Mouse (Mus musculus): Measurements from ENCODE around the gene Bst1. TPM values are rescaled to one million over a fixed set of nuclear protein-coding genes. Genes with fewer than 3 reads are reported as not detected.
A peak's percentile ranks its signal among the peaks of the same experiment; 100 is the strongest.

Gene Bst1
- polyA plus RNA-seq, 1 experiment from 2014 or later = 0.35 TPM

DNA sequence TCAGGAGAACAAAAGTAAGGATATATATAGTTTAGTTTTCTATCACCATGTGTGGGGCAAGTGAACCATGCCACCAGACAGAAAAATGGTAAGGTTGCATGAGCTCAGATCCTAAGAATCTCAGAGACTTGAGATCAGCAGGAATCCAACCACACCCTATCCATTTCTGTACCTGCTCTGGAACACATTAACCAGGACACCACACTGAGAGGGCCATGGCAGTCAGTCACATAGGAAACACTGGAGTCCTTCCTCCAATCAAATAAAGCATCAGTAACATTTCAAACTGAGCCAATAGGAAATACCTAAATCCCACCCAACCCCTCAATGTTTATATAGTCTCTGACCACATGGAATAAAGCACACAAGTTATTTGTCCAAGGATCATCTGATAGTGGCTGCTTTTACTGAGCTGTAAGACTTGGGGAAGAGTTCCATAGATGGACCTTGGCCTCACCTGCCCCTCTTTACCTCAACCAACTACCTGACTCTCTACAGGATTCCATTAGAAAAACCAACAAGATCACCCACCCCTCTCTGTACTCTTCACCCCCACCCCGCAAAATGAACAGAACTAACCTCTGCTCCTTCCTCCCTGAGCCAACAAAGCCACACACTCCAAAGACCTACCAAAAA, 8.1 kb upstream of the Bst1 start:
- Histone ChIP-seq H3K4me3 (replicated peaks) (no peak overlapping the region), H3K27me3 (peaks cover 5% of the 10 kb centered on the region; the same call in 1 of the 2 replicates), H3K27ac (peak overlapping the region; percentile 13; the same call in 1 of the 2 replicates), H3K4me2 (no peak overlapping the region), H3K4me1 (replicated peaks) (no peaks in the 10 kb centered on the region; the same call in 1 of the 2 replicates), H3K9ac (no peak overlapping the region), H3K9me3 (replicated peaks) (no peaks in the 10 kb centered on the region), H3K36me3 (no peaks in the 10 kb centered on the region)
- WGBS (ENCODE audit: insufficient replicate concordance) = 61% methylated on average over 1 of the region's 1 CpGs
- ATAC-seq (ENCODE audit: low read depth) (peak; percentile 52; the same call in 1 of the 2 replicates), DNase-seq (no peak)

DNA sequence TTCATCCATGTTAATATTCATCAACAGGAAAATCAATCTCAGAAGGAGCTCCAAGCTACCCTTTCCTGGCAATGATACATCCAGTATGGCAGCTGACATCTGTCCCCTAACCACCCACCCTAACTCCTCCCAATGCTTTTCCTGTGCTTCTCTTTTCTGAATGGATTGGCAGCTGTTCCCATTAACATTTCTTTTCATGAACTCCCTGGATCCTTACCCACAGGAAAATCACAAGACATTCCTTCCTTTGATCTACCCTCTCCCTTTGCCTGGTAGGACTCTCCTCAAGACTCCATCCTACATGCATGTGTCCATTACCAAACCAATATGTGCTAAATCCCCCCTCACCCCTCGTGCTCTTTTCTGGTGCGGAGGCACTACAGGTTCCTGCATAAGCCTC, 4.1 kb upstream of the Bst1 start:
- no peak overlapping the region for H3K9ac ChIP-seq
- H3K4me2 ChIP-seq = no peak overlapping the region
- ATAC-seq (ENCODE audit: low read depth) (no peak), DNase-seq (no peak)
- WGBS (ENCODE audit: insufficient replicate concordance) = 71% methylated on average over 2 of the region's 2 CpGs
- no peaks in the 10 kb centered on the region for H3K27me3 ChIP-seq
- no peaks in the 10 kb centered on the region for H3K36me3 ChIP-seq
- H3K9me3 ChIP-seq (replicated peaks) = no peaks in the 10 kb centered on the region
- H3K4me1 ChIP-seq (replicated peaks) = peaks cover 5% of the 10 kb centered on the region; the same call in 1 of the 2 replicates
- no peak overlapping the region for H3K4me3 ChIP-seq (replicated peaks)
- no peak overlapping the region for H3K27ac ChIP-seq

DNA sequence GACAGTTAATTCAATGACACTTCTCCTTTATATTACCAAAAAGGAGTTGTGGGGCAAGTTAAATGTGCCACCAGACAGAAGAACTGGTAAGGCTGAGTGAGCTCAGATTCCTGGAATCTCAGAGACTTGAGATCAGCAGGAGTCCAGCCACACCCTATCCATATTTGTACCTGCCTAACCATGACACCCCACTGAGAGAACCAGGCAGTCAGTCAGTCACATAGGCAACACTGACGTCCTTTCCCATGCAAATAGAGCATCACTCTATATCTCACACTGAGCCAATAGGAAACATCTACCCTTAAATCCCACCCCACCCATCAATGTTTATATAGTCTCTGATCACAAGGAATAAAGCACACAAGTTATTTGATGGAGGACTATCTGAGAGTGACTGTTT, 2.9 kb upstream of the Bst1 start:
- WGBS (ENCODE audit: insufficient replicate concordance) = 28% methylated on average over 1 of the region's 1 CpGs
- H3K4me1 ChIP-seq (replicated peaks) = peaks cover 5% of the 10 kb centered on the region; the same call in 1 of the 2 replicates
- no peaks in the 10 kb centered on the region for H3K27me3 ChIP-seq
- H3K9me3 ChIP-seq (replicated peaks) = no peaks in the 10 kb centered on the region
- no peak for DNase-seq
- no peak overlapping the region for H3K4me3 ChIP-seq (replicated peaks)
- no peaks in the 10 kb centered on the region for H3K36me3 ChIP-seq
- no peak overlapping the region for H3K4me2 ChIP-seq
- no peak for ATAC-seq (ENCODE audit: low read depth)
- no peak overlapping the region for H3K27ac ChIP-seq
- no peak overlapping the region for H3K9ac ChIP-seq

DNA sequence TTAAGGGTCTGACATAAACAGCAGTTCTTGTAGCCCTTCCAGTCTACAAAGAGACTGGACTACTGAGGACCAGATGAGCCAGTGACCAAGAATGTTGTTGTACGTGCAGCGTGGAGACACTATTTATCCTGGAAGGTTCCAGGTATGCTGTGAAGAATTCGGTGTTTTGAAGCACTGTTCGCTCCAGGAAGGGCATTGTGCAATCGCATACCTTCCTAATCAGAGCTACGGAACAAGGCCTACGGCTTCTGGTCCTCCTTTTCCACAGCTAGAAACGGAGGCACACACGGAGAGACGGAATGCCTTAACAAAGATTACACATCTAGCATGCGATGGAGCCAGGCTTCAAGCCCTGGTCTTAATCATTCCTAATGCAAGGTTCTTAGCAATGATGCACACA, 2.1 kb downstream of the Bst1 start:
- Histone ChIP-seq H3K4me2 (no peak overlapping the region), H3K27me3 (no peaks in the 10 kb centered on the region), H3K4me3 (replicated peaks) (no peak overlapping the region), H3K27ac (no peak overlapping the region), H3K9me3 (replicated peaks) (no peaks in the 10 kb centered on the region), H3K4me1 (replicated peaks) (peaks cover 5% of the 10 kb centered on the region; the same call in 1 of the 2 replicates), H3K36me3 (no peaks in the 10 kb centered on the region), H3K9ac (no peak overlapping the region)
- ATAC-seq (ENCODE audit: low read depth) (no peak), DNase-seq (no peak)
- 73% methylated on average over 11 of the region's 11 CpGs for WGBS (ENCODE audit: insufficient replicate concordance)

DNA sequence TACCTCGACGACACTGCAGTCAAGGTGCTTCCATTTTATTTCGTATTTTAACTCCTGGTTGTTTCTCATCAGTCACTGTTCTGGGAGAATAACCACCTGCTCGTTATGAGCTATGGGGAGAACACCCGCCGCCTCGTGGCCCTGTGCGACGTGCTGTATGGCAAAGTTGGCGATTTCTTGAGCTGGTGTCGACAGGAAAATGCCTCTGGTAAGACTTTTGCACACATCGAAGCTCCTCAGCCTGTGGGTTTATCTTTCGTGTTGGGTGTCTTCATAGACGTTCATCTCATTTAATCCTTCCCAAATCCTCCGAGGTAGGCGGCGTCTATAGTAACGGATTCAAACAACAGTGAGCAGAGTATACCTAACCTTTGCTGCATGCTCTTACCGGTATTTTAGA, 2.9 kb downstream of the Bst1 start, which contains the start of gene Fbxl5:
Fbxl5 (minus strand) TSS at position 101 of the 400 bp plus-strand sequence.
- H3K27ac ChIP-seq = no peak within 1 kb of the TSS
- no peaks in the 10 kb centered on the region for H3K9me3 ChIP-seq (replicated peaks)
- 78% methylated on average over 19 of the region's 19 CpGs for WGBS (ENCODE audit: insufficient replicate concordance)
- no peak for ATAC-seq (ENCODE audit: low read depth)
- no peak within 1 kb of the TSS for H3K4me3 ChIP-seq (replicated peaks)
- peaks cover 5% of the 10 kb centered on the region; the same call in 1 of the 2 replicates for H3K4me1 ChIP-seq (replicated peaks)
- H3K4me2 ChIP-seq = no peak within 1 kb of the TSS
- H3K27me3 ChIP-seq = no peaks in the 10 kb centered on the region
- no peak for DNase-seq
- no peaks in the 10 kb centered on the region for H3K36me3 ChIP-seq
- no peak within 1 kb of the TSS for H3K9ac ChIP-seq

DNA sequence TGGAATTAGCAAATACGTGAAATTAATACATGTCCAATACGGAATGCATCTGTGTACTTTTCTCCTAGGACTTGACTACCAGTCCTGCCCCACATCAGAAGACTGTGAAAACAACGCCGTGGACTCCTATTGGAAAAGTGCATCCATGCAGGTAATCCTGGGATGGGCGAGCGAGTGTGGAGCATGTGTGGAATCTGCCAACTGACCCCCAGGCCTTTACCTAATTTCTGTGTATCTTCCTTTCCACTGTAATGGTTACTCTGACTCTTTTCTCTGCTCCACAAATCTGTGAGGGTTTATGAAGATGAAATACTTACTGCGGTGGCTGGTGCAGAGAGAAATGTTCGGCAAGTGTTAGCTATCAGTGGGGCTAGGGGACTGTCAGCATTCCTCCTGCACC, 3.5 kb downstream of the Bst1 start:
- H3K4me1 ChIP-seq (replicated peaks) = peaks cover 5% of the 10 kb centered on the region; the same call in 1 of the 2 replicates
- H3K4me2 ChIP-seq = no peak overlapping the region
- ATAC-seq (ENCODE audit: low read depth) (no peak), DNase-seq (no peak)
- no peak overlapping the region for H3K4me3 ChIP-seq (replicated peaks)
- H3K9me3 ChIP-seq (replicated peaks) = no peaks in the 10 kb centered on the region
- WGBS (ENCODE audit: insufficient replicate concordance) = 78% methylated on average over 8 of the region's 8 CpGs
- H3K27ac ChIP-seq = no peak overlapping the region
- H3K36me3 ChIP-seq = no peaks in the 10 kb centered on the region
- no peak overlapping the region for H3K9ac ChIP-seq
- H3K27me3 ChIP-seq = no peaks in the 10 kb centered on the region

DNA sequence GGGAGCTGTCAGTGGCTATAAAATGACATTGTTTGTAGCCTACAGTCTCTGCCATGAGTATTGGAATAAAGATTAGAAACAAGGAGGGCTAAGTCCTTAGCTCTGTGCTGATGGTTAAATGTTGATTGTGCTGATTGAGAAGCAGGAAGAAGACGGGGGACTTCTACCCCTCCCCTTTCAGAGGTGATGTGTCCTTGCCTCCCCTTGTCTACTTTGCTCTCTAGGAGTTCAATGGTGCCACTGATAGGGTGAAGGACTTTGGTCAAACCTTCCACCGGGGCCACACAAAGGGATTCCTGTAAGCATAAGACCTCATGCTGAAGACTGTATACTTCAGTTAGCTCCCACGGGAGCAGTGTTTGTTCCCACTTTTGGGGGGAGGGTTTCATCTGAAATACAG, 4.1 kb downstream of the Bst1 start:
- no peak for ATAC-seq (ENCODE audit: low read depth)

DNA sequence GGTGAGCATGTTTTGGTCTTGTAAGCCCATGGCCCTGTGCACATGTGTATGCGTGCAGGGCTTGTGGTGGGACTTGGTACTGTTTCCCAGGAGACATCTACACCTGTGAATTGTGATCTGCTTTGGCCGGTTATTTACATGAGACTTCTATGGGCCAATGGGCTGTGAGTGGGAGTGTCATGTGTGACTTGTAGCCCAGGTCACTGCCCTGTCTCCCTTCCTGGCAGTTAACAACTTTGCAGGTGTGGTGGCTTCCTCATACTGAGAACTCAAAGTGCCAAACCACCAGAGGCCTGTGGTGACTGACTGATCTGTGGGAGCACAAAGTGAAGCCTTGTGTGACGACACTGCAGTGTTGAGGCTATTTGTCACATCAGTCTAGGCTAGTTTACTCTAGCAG, 5.9 kb downstream of the Bst1 start:
- Histone ChIP-seq H3K4me2 (no peak overlapping the region), H3K9me3 (replicated peaks) (no peaks in the 10 kb centered on the region), H3K4me3 (replicated peaks) (no peak overlapping the region), H3K9ac (no peak overlapping the region), H3K4me1 (replicated peaks) (no peaks in the 10 kb centered on the region), H3K27ac (no peak overlapping the region), H3K27me3 (no peaks in the 10 kb centered on the region), H3K36me3 (no peaks in the 10 kb centered on the region)
- WGBS (ENCODE audit: insufficient replicate concordance) = 55% methylated on average over 3 of the region's 3 CpGs
- ATAC-seq (ENCODE audit: low read depth) (no peak), DNase-seq (no peak)

More for the DNA sequence above, 4.1 kb downstream of the Bst1 start:
- Histone ChIP-seq H3K36me3 (no peaks in the 10 kb centered on the region), H3K27ac (no peak overlapping the region), H3K4me3 (replicated peaks) (no peak overlapping the region), H3K4me1 (replicated peaks) (peaks cover 5% of the 10 kb centered on the region; the same call in 1 of the 2 replicates), H3K27me3 (no peaks in the 10 kb centered on the region), H3K9ac (no peak overlapping the region), H3K4me2 (no peak overlapping the region), H3K9me3 (replicated peaks) (no peaks in the 10 kb centered on the region)
- no peak for DNase-seq
- WGBS (ENCODE audit: insufficient replicate concordance) = 45% methylated on average over 3 of the region's 3 CpGs

DNA sequence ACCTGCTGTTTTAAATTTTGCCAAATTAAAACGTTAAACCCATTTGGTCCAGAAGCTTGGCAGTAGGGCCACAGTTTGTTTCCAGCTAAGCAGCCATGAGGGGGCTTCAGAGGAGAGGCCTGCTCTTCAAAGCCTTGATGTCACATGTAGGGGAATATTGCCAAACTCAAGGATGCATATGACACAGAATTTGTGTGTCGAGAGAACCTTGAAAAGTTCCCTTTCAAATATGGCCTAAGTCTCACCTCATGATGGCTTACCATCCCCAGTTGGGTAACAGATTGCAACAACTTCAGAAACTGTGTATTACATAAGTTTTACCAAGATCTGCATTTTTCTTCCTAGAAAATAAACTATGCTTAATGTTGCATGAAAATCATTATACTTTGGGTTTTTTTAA, 8.2 kb downstream of the Bst1 start:
- Histone ChIP-seq H3K4me3 (replicated peaks) (no peak overlapping the region), H3K4me2 (no peak overlapping the region), H3K4me1 (replicated peaks) (no peaks in the 10 kb centered on the region), H3K36me3 (no peaks in the 10 kb centered on the region), H3K9ac (no peak overlapping the region), H3K9me3 (replicated peaks) (no peaks in the 10 kb centered on the region), H3K27me3 (no peaks in the 10 kb centered on the region), H3K27ac (no peak overlapping the region)
- 66% methylated on average over 2 of the region's 2 CpGs for WGBS (ENCODE audit: insufficient replicate concordance)
- ATAC-seq (ENCODE audit: low read depth) (no peak), DNase-seq (no peak)

DNA sequence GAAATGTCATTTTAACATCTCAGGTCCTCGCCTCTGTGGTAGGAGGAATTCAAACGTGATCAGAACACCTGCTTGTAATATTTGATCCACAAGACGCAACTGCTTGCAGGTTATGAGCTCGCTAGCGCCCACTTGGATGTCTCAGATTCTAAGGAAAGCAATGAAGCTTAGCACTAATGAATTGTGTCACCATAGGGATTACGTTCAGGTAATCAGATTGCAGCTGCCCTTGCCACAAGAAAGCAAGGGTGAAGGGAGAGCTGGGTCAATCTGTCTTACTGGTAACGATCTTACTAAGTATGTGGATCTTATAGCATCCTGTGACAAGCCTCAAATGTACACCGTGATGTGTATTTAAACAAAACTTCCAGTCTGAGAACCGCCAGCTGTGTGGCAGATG, 8.7 kb downstream of the Bst1 start:
- Histone ChIP-seq H3K36me3 (no peaks in the 10 kb centered on the region), H3K9me3 (replicated peaks) (no peaks in the 10 kb centered on the region), H3K4me1 (replicated peaks) (no peaks in the 10 kb centered on the region), H3K4me3 (replicated peaks) (no peak overlapping the region), H3K27ac (no peak overlapping the region), H3K4me2 (no peak overlapping the region), H3K9ac (no peak overlapping the region), H3K27me3 (no peaks in the 10 kb centered on the region)
- no peak for DNase-seq
- ATAC-seq (ENCODE audit: low read depth) = no peak
- 73% methylated on average over 9 of the region's 9 CpGs for WGBS (ENCODE audit: insufficient replicate concordance)

DNA sequence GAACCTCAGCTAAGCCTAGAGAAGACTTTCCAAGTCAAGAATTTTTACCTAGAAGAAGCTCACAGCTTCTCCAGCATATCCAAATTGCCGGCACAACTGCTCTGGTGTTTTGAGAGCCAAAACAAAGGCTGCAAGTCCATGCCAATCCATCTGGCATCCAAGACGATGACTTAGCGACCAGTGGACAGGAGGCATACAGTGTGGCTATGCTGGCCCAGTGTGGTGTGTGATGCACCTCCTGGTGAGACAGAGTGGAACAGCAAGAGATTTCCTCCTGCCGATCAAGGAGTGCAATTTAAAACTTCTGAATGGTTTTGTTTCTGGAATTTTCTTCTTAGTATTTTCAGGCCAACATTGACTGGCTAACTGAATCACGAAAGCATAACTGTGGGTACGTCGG, 17.9 kb downstream of the Bst1 start:
- WGBS (ENCODE audit: insufficient replicate concordance) = 75% methylated on average over 7 of the region's 7 CpGs
- Histone ChIP-seq H3K9me3 (replicated peaks) (no peaks in the 10 kb centered on the region), H3K4me3 (replicated peaks) (no peak overlapping the region), H3K9ac (no peak overlapping the region), H3K27ac (no peak overlapping the region), H3K4me2 (no peak overlapping the region), H3K36me3 (no peaks in the 10 kb centered on the region), H3K4me1 (replicated peaks) (no peaks in the 10 kb centered on the region), H3K27me3 (no peaks in the 10 kb centered on the region)
- DNase-seq = no peak
- ATAC-seq (ENCODE audit: low read depth) = no peak

DNA sequence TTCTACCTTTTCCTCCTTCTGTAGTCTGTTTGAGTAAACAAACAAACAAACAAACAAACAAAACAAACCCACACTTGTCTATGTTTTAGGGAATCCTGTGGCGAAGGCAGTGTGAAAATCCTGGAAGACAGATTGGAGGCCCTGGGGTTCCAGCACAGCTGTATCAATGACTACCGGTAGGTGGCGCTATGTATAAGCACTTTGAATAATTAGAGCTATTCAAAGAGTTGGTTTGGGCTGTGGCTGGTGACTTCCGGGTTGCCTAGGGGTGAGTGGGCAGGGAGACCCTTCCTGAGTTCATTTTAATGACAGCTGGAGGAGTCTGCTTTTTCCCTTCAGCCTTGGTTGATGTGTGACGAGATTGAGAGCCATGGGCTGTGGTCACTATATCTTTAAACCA, 18.7 kb downstream of the Bst1 start:
- WGBS (ENCODE audit: insufficient replicate concordance) = 25% methylated on average over 5 of the region's 5 CpGs
- Histone ChIP-seq H3K27me3 (no peaks in the 10 kb centered on the region), H3K36me3 (no peaks in the 10 kb centered on the region), H3K9ac (no peak overlapping the region), H3K4me3 (replicated peaks) (no peak overlapping the region), H3K9me3 (replicated peaks) (no peaks in the 10 kb centered on the region), H3K27ac (no peak overlapping the region), H3K4me1 (replicated peaks) (no peaks in the 10 kb centered on the region), H3K4me2 (no peak overlapping the region)
- no peak for ATAC-seq (ENCODE audit: low read depth)
- peak; percentile 5 for DNase-seq
